Mouse (Mus musculus): Measurements from ENCODE around the gene Gm44502.

Gm44502 gene

GRCm38 (mm10) chr15:89429352-89430221 is at the start of gene Gm44502, which contains the start of the genes C730034F03Rik and Chkb:
TSS of gene Gm44502 (minus strand) at chr15:89429696.
TSS of gene C730034F03Rik (plus strand) at chr15:89429589.
TSS of gene Chkb (minus strand) at chr15:89429908.
- DNase-seq (ENCODE audit: low read depth, low spot score) = peak; percentile 98

- no peak for DNase-seq (ENCODE audit: low read depth, low spot score)
Measured at GRCm38 (mm10) chr15:89478622-89479021, 49.1 kb upstream of the Gm44502 start.

GRCm38 (mm10) chr15:89477806-89478205 is 48.3 kb upstream of the Gm44502 start:
- DNase-seq (ENCODE audit: low read depth, low spot score) = no peak

- no peak for DNase-seq (ENCODE audit: low read depth, low spot score)
Measured at GRCm38 (mm10) chr15:89477091-89477491, 47.6 kb upstream of the Gm44502 start, which contains the start of gene Arsa. TSS of gene Arsa (minus strand) at chr15:89477425.

- no peak for DNase-seq (ENCODE audit: low read depth, low spot score)
Measured at GRCm38 (mm10) chr15:89476475-89476815, 46.9 kb upstream of the Gm44502 start.

DNA sequence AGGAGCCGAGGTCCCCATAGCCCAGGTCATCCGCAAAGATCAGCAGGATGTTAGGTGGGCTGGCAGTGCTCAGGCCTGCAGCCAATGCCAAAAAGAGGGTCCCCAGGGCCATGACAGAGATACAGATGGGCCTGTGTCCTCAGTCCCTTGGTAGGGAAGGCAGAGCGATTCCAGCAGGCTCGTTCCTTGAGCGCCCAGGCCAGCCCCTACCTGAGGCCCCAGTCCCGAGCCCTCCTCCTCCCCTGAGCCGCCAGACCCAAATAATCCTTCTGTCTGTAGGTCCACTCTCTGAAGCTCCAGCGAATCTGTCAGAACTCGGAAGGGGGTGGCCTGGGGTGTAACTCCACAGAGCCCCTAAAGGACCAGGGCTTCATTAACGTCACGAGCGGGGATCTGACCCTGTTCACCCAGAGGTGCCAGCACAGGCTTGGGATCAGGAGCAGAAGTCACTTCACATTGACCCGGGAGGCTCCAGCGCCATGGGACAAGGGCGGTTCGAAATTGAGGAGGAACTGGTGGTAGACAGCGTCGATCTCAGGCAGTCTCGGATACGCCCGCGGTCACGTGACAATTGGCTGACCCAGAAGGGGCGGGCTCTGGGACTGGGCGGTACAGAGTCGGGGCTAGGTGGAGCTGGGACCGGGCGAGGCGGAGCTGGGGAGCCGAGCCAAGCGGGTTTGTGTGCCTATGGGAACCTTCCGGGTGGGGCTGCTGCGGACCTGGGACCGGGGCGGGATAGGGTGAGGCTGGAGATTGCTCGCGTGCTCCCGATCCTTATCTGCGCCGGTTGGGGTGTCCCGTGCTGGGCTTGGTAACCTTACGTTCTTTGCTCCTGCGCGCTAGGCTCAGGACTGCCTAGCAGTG is 46.3 kb upstream of the Gm44502 start:
- DNase-seq (ENCODE audit: low read depth, low spot score) = peak; percentile 90

DNA sequence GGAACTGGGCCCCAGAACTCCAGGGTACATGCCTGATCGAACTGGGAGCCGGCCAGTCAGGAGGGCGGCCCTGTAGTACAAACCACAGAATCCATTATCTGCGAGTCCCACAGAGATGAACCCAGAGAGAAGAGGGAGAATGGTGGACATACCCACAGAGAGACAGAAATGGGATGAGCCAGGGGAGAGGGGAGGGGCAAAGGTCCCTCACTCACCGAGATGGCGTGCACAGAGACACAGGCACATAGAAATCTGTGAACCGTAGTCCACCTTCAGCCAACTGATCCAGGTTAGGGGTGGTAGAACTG is 45.8 kb upstream of the Gm44502 start:
- DNase-seq (ENCODE audit: low read depth, low spot score) = no peak

- no peak for DNase-seq (ENCODE audit: low read depth, low spot score)
Measured at GRCm38 (mm10) chr15:89474596-89475292, 45.2 kb upstream of the Gm44502 start.

DNA sequence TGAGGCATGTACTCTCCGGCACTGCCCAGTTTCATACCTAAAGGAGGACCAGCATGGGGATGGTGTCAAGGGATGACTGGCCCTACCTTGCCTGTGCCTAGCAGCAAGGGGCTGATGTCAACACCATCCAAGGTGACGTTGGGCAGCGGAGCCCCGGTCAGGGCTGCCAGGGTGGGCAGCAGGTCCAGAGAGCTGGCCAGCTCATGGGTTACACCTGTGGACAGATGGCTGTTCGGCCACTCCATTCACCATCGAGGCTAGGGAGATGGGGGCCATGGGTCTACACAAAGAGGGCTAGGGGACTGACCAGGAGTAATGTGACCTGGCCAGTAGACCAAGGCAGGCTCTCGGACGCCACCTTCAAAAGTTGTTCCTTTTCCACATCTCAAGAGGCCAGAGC is 44.4 kb upstream of the Gm44502 start:
- no peak for DNase-seq (ENCODE audit: low read depth, low spot score)

DNA sequence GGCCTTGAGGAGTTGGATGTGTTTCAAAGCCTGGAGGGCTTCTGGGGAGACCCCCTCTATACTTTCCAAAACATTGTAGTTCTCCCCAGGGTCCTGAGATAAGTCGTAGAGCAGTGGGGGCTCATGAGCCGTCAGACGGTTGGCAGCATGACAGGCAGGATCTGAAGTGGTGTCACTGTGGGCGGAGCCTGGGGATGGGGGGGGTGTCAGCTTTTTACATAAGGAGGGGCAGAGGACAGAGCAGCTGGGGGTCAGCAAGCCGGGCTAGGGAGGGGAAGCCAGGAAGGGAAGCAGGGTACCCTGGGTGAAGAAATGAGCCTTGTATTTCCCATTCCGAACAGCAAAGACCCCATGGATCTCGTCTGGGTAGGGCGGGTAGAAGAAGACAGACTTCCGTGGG is 43.9 kb upstream of the Gm44502 start:
- DNase-seq (ENCODE audit: low read depth, low spot score) = no peak

GRCm38 (mm10) chr15:89471476-89471875 is 42.0 kb upstream of the Gm44502 start:
- DNase-seq (ENCODE audit: low read depth, low spot score) = no peak

- no peak for DNase-seq (ENCODE audit: low read depth, low spot score)
Measured at GRCm38 (mm10) chr15:89468577-89468976, 39.1 kb upstream of the Gm44502 start.

GRCm38 (mm10) chr15:89465052-89465451 is 35.6 kb upstream of the Gm44502 start:
- no peak for DNase-seq (ENCODE audit: low read depth, low spot score)

GRCm38 (mm10) chr15:89463334-89464235 is 34.1 kb upstream of the Gm44502 start:
- no peak for DNase-seq (ENCODE audit: low read depth, low spot score)

GRCm38 (mm10) chr15:89462176-89462575 is 32.7 kb upstream of the Gm44502 start:
- no peak for DNase-seq (ENCODE audit: low read depth, low spot score)

DNA sequence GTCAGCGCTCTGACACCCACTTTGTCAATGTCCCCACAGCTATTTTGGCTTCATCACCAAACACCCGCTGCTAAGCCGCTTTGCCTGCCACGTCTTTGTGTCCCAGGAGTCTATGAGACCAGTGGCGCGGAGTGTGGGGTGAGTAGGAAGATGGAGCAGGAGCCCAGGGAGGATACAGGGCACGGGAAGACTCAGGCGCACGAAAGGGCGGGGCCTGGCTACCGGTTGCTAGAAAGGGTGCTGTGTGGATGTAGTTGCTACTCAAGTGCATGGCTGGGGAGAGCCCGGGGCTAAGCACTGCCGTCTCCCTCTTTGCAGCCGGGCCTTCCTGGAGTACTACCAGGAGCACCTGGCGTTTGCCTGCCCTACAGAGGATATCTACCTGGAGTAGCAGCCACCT is 31.8 kb upstream of the Gm44502 start:
- DNase-seq (ENCODE audit: low read depth, low spot score) = no peak

GRCm38 (mm10) chr15:89460298-89460697 is 30.8 kb upstream of the Gm44502 start:
- no peak for DNase-seq (ENCODE audit: low read depth, low spot score)

DNA sequence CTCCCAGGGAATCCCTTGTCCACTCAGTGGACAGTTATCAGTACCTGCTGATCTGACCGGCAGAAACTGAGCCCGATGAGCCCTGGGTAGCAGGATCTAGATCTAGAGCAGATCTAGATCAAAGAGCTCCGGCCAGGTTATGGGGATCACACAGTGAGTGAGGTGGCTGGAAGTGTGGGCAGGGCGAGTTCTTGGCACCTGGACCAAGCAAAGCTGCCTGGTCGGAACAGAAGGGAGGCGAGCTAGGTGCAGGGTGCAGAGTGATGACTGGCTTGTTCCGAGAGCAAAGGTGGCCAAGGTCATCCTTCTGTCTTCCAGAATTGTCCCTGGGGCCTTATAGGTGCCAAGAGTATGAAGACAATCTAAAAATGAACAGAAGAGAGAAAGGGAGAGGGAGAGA is 30.3 kb upstream of the Gm44502 start:
- DNase-seq (ENCODE audit: low read depth, low spot score) = no peak

GRCm38 (mm10) chr15:89458942-89459341 is 29.4 kb upstream of the Gm44502 start:
- no peak for DNase-seq (ENCODE audit: low read depth, low spot score)

DNA sequence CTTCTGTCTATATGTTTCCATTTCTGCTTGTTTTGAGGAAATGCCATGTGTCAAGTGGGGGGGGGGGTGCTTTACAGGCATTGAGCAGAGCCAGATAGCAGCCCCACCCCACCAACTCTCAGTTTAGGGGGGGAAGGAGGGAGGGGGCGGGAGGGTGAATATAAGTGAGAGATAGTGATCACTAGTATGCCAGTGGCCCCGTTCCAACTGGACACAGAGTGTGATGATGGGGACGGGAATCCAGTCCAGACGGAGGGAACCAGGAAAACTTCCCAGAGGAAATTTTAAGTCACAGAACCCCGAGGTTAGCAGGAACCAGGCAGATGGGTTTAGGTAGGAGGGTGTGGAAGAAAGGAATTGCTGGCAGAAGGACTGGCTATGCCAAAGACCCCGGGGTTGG is 26.1 kb upstream of the Gm44502 start:
- no peak for DNase-seq (ENCODE audit: low read depth, low spot score)

DNA sequence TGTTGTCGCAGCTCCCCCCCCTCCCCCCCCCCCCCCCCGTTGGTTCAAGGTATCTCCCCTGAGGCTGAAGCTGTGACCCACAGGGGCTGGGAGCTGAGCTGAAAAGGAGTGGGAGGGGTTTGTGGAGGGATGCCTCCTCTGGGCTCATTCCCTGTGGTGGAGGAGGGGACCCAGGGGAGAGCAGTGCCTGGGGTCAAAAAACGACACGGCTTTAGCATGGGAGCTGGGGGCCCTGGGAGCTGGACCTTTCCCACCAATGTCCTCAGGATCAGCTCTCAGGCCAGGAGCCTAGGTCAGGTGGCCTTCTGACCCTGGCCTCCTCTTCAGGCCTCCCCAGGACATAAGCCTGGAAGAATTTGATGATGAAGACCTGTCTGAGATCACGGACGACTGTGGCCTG is 25.4 kb upstream of the Gm44502 start:
- DNase-seq (ENCODE audit: low read depth, low spot score) = no peak
